Mouse (Mus musculus): ENCODE data around the gene Gm11444.
A peak's percentile ranks its signal among the peaks of the same experiment; 100 is the strongest.

- TF ChIP-seq HCFC1 (IDR thresholded peaks at IDR 0.05; ENCODE audit: borderline replicate concordance, insufficient read depth, low read length) = no peak
- TF ChIP-seq MAFK (IDR thresholded peaks at IDR 0.05; ENCODE audit: insufficient read depth, low read depth, low read length) = no peak
- peak; percentile 49; the same call in 1 of the 2 replicates for TF ChIP-seq ZC3H11A (IDR thresholded peaks at IDR 0.05; ENCODE audit: borderline replicate concordance, low read depth, low read length)
- TF ChIP-seq CHD2 (IDR thresholded peaks at IDR 0.05; ENCODE audit: low read depth, low read length) = no peak
- no peak for TF ChIP-seq ZNF384 (IDR thresholded peaks at IDR 0.05; ENCODE audit: low read depth, low read length)
Measured at GRCm38 (mm10) chr11:85823181-85823580, 27.0 kb downstream of the Gm11444 start.
